Mouse (Mus musculus) C2C12 (cell line): ENCODE data around the gene Klhl8.

Source experiments
- CTCF ChIP-seq: IDR thresholded peaks from one replicate; pipeline ENCODE4 v1.5.1; 2011; ENCODE audit not compliant: control insufficient read depth, insufficient read depth, insufficient read length
- MAX ChIP-seq: IDR thresholded peaks from one replicate; pipeline ENCODE4 v1.6.1; 2011; ENCODE audit warnings: mild to moderate bottlenecking, control low read depth

- no peak for TF ChIP-seq CTCF
- TF ChIP-seq MAX: no peak
Measured at GRCm38 (mm10) chr5:103954638-103955037, 43.6 kb upstream of the Klhl8 start.
